Mouse (Mus musculus) heart, postnatal 0 days (tissue): ENCODE measurements around the gene Lig1. TPM values are rescaled to one million over a fixed set of nuclear protein-coding genes. Genes with fewer than 3 reads are reported as not detected.

Experiments used
- ATAC-seq: fragments of 200-750 bp; cut with Nextera tagmentation; 2 replicates; pipeline ENCODE4 v1.8.0; 2017; ENCODE audit warnings: low read depth, moderate number of reproducible peaks, moderate library complexity; ENCODE audit not compliant: insufficient read depth
- DNase-seq: peaks from one replicate; pipeline ENCODE4 v3.0.0-alpha.2; 2016; ENCODE audit warnings: low spot score
- H3K27ac ChIP-seq: fragments of 300-500 bp; sonication (generic); 2 replicates; pipeline ENCODE4 v1.5.1; 2014; ENCODE audit warnings: low read depth, mild to moderate bottlenecking
- H3K27me3 ChIP-seq: fragments of 300-500 bp; sonication (generic); 2 replicates; pipeline ENCODE4 v1.6.1; 2014; ENCODE audit warnings: low read length, mixed read lengths; ENCODE audit not compliant: control insufficient read depth, insufficient read depth
- H3K36me3 ChIP-seq: fragments of 300-500 bp; sonication (generic); replicated peaks from 2 replicates; pipeline ENCODE4 v1.6.1; 2014; ENCODE audit warnings: low read length, mixed read lengths; ENCODE audit not compliant: control insufficient read depth, insufficient read depth
- H3K4me1 ChIP-seq: fragments of 300-500 bp; sonication (generic); 2 replicates; pipeline ENCODE4 v1.6.1; 2014; ENCODE audit warnings: antibody characterized with exemption; ENCODE audit not compliant: control insufficient read depth, insufficient read depth
- H3K4me2 ChIP-seq: fragments of 300-500 bp; sonication (generic); 2 replicates; pipeline ENCODE4 v1.6.1; 2014; ENCODE audit warnings: low read depth, mild to moderate bottlenecking, low read length, moderate library complexity
- H3K4me3 ChIP-seq: fragments of 300-500 bp; sonication (generic); 2 replicates; pipeline ENCODE4 v1.5.1; 2014; ENCODE audit warnings: low read depth, low read length
- H3K9ac ChIP-seq: fragments of 300-500 bp; sonication (generic); replicated peaks from 2 replicates; pipeline ENCODE4 v1.6.1; 2014; ENCODE audit warnings: low read depth, low read length, mixed read lengths
- H3K9me3 ChIP-seq: fragments of 300-500 bp; sonication (generic); replicated peaks from 2 replicates; pipeline ENCODE4 v1.6.1; 2016; ENCODE audit warnings: low read length; ENCODE audit not compliant: control insufficient read depth
- CTCF ChIP-seq: IDR thresholded peaks from 2 replicates; pipeline ENCODE4 v1.5.1; 2016; ENCODE audit warnings: antibody characterized with exemption, control low read depth, low read depth
- EP300 ChIP-seq: IDR thresholded peaks from 2 replicates; pipeline ENCODE4 v1.6.1; 2016; ENCODE audit warnings: antibody characterized with exemption, low read depth
- WGBS: fragments of 180-500 bp; shearing (Covaris S2); extraction: QIAGEN DNeasy Blood & Tissue Kit; methylation state at CpG from one replicate; pipeline ENCODE4 v1.1.7; 2014; 5-methylcytosine and 5-hydroxymethylcytosine counted together
- polyA plus RNA-seq: library from polyadenylated mRNA; unstranded; fragments of >200 nt; fragmentation: Nextera tagmentation; extraction: Ambion mirVana; gene quantifications from 2 replicates; pipeline ENCODE4 v1.2.1, GENCODE M21; 2015
- total RNA-seq: library from RNA; depleted of rRNA; stranded (reverse); fragments of >200 nt; gene quantifications from 2 replicates; pipeline ENCODE4 v1.2.3, GENCODE M21; 2014; ENCODE audit warnings: low replicate concordance; rRNA removed

Lig1 gene
- 2.9 and 12.9 TPM in 2 replicates for total RNA-seq
- polyA plus RNA-seq, result 20.1 TPM in 2 replicates

- Histone ChIP-seq H3K36me3 (peaks cover 18% of the 10 kb centered on the region), H3K9ac (peak within 1 kb of the TSS; percentile 66), H3K9me3 (no peaks in the 10 kb centered on the region), H3K27me3 (no peaks in the 10 kb centered on the region), H3K4me2 (peak within 1 kb of the TSS; percentile 74), H3K27ac (peak within 1 kb of the TSS; percentile 85), H3K4me3 (peak within 1 kb of the TSS; percentile 84), H3K4me1 (peaks cover 4% of the 10 kb centered on the region; the same call in 1 of the 2 replicates)
- TF ChIP-seq CTCF (no peak), EP300 (no peak)
- DNase-seq, result no peak
- ATAC-seq, result no peak
- 98% methylated on average over 16 of the region's 16 CpGs for WGBS
Measured at GRCm38 (mm10) chr7:13277081-13277480, at the start of gene Lig1. TSS of gene Lig1 (plus strand) at chr7:13277283.

GRCm38 (mm10) chr7:13260746-13261700 lies 16.1 kb upstream of the Lig1 start:
- ATAC-seq, result no peak
- 37% methylated on average over 50 of the region's 50 CpGs for WGBS
- TF ChIP-seq CTCF (no peak), EP300 (no peak)
- Histone ChIP-seq H3K9ac (no peak overlapping the region), H3K4me2 (peak overlapping the region; percentile 34), H3K36me3 (no peaks in the 10 kb centered on the region), H3K4me3 (no peak overlapping the region), H3K27ac (no peak overlapping the region), H3K27me3 (no peaks in the 10 kb centered on the region), H3K4me1 (no peaks in the 10 kb centered on the region), H3K9me3 (no peaks in the 10 kb centered on the region)
- no peak for DNase-seq

GRCm38 (mm10) chr7:13263851-13264250 lies 13.2 kb upstream of the Lig1 start:
- H3K9ac ChIP-seq, result no peak overlapping the region
- TF ChIP-seq CTCF, result no peak
- no peak for TF ChIP-seq EP300
- 75% methylated on average over 5 of the region's 5 CpGs for WGBS
- no peaks in the 10 kb centered on the region for H3K36me3 ChIP-seq
- no peak for DNase-seq
- no peaks in the 10 kb centered on the region for H3K9me3 ChIP-seq
- no peaks in the 10 kb centered on the region for H3K4me1 ChIP-seq
- H3K27ac ChIP-seq, result no peak overlapping the region
- H3K27me3 ChIP-seq, result no peaks in the 10 kb centered on the region
- ATAC-seq, result no peak
- no peak overlapping the region for H3K4me3 ChIP-seq
- H3K4me2 ChIP-seq, result no peak overlapping the region

GRCm38 (mm10) chr7:13264396-13264795 lies 12.7 kb upstream of the Lig1 start:
- TF ChIP-seq CTCF, result no peak
- Histone ChIP-seq H3K9ac (no peak overlapping the region), H3K27ac (no peak overlapping the region), H3K4me3 (no peak overlapping the region), H3K36me3 (no peaks in the 10 kb centered on the region), H3K9me3 (no peaks in the 10 kb centered on the region), H3K27me3 (no peaks in the 10 kb centered on the region), H3K4me2 (no peak overlapping the region), H3K4me1 (no peaks in the 10 kb centered on the region)
- ATAC-seq, result no peak
- 69% methylated on average over 2 of the region's 2 CpGs for WGBS
- DNase-seq, result no peak

- ATAC-seq (no peak), DNase-seq (no peak)
- Histone ChIP-seq H3K4me3 (no peak overlapping the region), H3K27ac (no peak overlapping the region), H3K4me2 (no peak overlapping the region), H3K9ac (no peak overlapping the region), H3K36me3 (0 out of 2 replicates have a peak, but pooled peaks cover under 1% of the 10 kb centered on the region), H3K27me3 (no peaks in the 10 kb centered on the region), H3K4me1 (no peaks in the 10 kb centered on the region), H3K9me3 (no peaks in the 10 kb centered on the region)
- no peak for TF ChIP-seq EP300
- TF ChIP-seq CTCF, result no peak
- 89% methylated on average over 4 of the region's 4 CpGs for WGBS
Measured at GRCm38 (mm10) chr7:13268749-13269260, 8.3 kb upstream of the Lig1 start.
